Mouse (Mus musculus) brain, embryonic 14.5 days (tissue): ENCODE measurements around the gene Gm21719. TPM values are rescaled to one million over a fixed set of nuclear protein-coding genes. Genes with fewer than 3 reads are reported as not detected.
"Not testable (repeated sequence)": the region's sequence is repeated elsewhere in the genome, so short reads cannot be mapped to it uniquely, and the experiment has no call there.

Experiments
- DNase-seq: peaks from one replicate; pipeline ENCODE4 v3.0.0-alpha.2; 2011; ENCODE audit warnings: low read depth
- polyA plus RNA-seq: library from polyadenylated mRNA; depleted of rRNA; stranded (reverse); fragments of >200 nt; gene quantifications from 2 replicates; pipeline ENCODE4 v1.2.3, GENCODE M21; 2012; rRNA removed

The Gm21719 gene
- not detected in 2 replicates for polyA plus RNA-seq

DNA sequence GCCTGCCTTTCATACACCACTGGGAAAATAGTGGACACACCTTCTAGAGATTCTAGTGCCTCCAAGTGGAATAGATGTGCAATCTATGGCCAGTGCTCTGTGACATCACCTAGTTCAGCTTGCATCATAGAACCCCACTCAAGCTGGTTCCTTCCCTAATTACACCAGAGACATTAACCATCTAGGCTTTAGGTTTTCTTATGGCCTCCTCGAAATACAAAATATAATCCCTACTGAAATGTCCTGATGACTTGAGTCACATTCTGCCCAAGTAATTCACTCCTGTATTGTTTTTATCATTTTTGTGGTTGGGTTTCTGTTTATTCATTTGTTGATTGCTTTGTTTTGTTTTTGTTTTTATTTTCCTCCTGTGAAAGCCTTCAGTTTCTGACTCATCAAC lies at the start of gene Gm21719:
Gene Gm21719 (minus strand): TSS at position 101 of the 400 bp plus-strand sequence.
- DNase-seq: not testable (repeated sequence)

Other genes with a start within 250 kb of the Gm21719 start
- gene Gm28919, start 99.3 kb downstream of the Gm21719 start, polyA plus RNA-seq: not detected in 2 replicates
- not detected in 2 replicates for gene Gm20830, start 235.4 kb upstream of the Gm21719 start, polyA plus RNA-seq